Mouse (Mus musculus) ES-Bruce4 (cell line): Measurements from ENCODE around the gene Tgtp1.
"Not testable (repeated sequence)": the region's sequence is repeated elsewhere in the genome, so short reads cannot be mapped to it uniquely, and the experiment has no call there.

Experiments
- CTCF ChIP-seq: IDR thresholded peaks from one replicate; pipeline ENCODE4 v1.8.1; 2011; ENCODE audit warnings: low read depth, low read length
- EP300 ChIP-seq: IDR thresholded peaks from 2 replicates; pipeline ENCODE4 v1.6.1; 2011; ENCODE audit warnings: low read depth, low read length; ENCODE audit not compliant: insufficient read depth
- POLR2A ChIP-seq: IDR thresholded peaks from one replicate; pipeline ENCODE4 v1.8.1; 2011; ENCODE audit warnings: low read length; ENCODE audit not compliant: insufficient read depth

GRCm38 (mm10) chr11:48946090-48946489, 47.9 kb downstream of the Tgtp1 start, which contains the start of gene Psme2b:
- TF ChIP-seq CTCF, POLR2A, EP300: not testable (repeated sequence)
